Mouse (Mus musculus) embryo, embryonic 10.5 days (tissue): ENCODE measurements at regions not wholly inside any gene's neighbourhood (a gene's known extent, or its start where the extent isn't known, plus 50 kb on each side); places are given as distances from the start of the nearest gene placed in this dataset.
"Not testable (repeated sequence)": the region's sequence is repeated elsewhere in the genome, so short reads cannot be mapped to it uniquely, and the experiment has no call there.

Experiments
- DNase-seq: peaks from one replicate; pipeline ENCODE4 v3.0.0-alpha.2; 2015; ENCODE audit warnings: low spot score

DNA sequence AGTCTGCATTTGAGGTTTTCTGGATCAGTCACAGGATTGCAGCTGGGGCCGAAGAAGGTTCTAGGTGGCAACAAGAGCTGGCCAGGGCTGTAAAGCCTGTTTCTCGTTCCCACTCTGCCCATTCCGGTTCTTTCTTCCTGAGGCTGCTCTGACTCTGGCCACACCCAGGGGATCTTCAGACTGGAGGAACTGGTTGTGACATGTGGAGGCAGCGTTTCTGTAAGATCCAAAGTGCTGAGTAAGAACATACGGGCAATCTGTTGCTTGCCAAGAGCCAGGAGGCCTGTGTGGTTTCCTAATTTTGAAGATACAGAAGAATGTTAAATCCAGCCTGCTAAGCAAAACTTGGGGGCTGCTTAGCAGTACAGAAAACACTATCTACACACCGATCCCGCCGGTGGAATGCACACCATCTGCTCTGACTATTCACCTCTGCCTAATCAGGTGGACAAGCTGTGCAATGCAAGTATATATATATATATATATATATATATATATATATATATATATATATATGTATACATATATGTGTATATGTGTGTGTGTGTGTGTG lies 99.3 kb upstream of the Bmp2k start:
- DNase-seq = no peak

DNA sequence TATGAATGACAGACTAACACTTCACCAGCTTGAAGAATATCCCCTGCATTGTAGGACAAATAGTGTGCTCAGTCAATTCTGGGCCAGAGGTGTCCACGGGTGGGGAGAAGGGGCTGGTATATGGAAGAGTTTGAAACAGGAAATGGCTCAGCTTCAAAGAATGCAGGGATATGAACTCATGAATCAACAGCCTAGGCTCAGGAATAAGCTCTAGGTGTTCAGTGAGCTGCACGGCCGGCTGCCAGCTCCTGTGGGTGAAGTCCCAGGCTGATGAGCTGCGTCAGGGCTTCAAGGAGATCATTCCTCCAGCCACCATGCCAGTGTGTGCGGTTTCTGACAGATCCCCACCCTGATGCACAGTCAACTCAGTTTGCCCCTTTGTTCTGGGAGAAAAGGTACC lies 98.8 kb upstream of the Bmp2k start:
- DNase-seq = no peak

DNA sequence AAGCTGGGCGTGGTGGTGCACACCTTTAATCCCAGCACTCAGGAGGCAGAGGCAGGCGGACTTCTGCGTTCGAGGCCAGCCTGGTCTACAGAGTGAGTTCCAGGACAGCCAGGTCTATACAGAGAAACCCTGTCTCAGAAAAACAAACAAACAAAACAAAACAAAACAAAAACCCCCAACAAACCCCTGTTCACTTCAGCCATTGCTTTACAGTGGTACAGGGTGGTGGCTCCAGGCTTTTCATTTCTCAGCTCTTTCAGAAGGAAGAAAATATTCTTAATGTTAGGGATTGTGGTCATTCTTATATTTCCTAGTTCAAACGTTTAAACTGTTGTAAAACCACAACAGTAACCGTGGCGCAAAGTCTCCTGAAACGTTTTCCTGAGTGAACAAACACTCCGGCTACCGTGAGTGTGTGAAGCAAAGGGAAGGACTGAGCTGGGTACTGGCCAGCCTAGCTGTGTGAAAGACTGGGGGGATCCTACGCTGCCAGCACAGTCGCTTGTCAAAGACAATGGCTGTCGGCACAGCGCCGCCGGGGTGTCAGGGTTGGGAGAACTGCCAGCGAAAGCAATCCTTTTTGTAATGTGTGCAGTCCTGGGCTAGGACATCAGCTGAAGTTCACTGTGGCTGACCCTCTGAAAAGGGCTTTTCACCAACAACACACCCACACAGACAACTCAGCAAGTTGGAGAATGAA lies 91.8 kb upstream of the Bmp2k start:
- peak; percentile 63 for DNase-seq

DNA sequence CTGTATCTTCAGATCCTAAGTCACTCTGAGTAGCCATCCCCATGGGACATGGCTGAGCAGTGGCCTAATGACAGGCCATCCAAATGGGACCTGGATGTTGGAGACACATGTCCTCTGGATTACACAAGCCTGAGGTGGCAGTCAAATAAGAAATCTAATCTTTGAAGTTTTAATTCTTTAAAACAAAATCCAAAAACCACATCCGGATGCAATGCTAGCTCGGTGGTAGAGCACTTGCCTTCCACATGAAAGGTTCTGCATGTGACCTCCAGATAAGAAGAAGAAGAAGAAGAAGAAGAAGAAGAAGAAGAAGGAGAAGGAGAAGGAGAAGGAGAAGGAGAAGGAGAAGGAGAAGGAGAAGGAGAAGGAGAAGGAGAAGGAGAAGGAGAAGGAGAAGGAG lies 89.1 kb upstream of the Bmp2k start:
- not testable (repeated sequence) for DNase-seq

DNA sequence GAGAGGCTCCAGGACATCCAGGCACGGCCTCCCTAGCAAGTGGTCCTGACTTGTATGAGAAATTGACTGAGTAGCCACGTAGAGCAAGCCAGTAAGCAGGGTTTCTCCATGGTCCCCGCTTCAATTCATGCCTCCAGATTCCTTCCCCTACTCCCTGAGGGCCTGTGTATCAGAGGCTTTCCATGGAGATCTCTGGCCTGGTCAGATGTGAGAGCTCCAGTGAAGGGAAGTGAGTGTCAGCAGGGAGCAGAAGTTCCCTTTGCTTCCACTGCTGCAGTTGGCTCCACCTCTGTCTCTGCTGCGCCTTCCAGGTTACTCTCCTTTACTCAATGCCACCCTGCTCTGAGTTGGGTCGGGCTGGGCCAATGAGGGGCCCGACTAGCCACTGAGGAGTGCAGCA lies 88.3 kb upstream of the Bmp2k start:
- no peak for DNase-seq

DNA sequence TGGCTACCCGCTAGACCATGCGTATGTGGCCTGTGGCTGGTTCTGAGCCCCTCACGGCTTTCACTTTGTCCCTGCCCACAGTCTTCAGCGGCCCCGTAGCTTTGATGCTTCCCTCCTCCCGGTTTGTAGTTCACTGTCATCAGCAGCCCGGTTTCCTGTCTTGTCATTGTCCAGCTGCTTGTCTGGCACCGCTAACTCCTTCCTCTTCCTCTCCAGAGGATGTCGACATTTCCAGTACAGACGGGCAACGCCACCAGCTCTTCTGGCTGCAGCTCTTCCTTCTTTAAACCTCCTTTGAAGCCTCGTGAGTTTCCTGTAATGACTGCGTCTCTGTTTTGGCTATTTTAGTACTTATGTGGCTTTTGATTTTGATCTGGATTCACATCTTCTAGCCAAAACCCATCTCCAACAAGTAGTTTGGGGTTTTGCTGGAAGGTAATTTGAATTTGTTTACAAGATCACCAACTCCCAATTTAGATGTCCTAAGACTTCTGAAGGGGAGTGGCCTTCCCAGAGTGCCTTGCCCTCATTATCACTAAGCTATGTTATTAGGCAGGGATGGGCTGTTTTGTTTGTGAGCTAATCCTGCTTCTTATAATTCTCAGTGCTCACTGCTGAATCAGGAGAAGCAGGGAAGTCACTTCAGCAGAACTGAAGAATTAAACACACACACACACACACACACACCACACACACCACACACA lies 85.8 kb upstream of the Bmp2k start:
- no peak for DNase-seq

DNA sequence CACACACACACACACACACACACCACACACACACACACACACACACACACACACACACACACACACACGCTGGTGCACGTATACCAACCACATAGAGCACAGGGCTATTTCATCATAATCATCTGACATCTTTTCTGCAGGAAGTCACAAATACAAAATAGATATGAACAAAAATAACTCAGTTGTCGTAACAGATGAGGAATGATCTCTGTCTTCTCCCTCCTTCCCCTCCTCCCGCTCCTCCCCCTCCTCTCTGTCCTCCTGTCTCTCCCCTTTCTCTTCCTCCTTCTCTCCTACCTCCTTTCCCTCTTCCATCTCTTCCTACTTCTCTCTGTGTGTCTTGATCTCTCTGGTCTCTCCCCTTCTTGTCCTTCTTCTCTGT lies 85.2 kb upstream of the Bmp2k start:
- no peak for DNase-seq

DNA sequence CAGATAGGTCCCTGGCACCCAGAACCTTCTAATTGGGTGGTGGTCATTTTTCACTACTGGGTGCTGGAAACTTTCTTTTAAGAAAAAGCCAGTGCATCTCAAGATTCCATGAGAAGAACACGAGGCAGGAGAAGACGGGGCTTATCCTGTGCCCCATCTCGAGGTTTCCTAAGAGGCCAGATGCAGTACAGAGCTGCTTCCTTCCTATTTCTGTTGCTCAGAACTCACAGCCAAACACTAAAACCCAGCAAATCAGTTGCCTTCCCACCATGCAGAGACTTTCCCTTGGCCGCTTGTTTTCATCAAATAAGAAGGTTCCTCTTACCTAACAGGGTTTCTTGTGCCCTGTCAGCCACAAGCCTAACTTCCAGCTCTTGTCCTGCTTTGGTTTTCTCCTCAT lies 84.7 kb upstream of the Bmp2k start:
- DNase-seq = no peak

DNA sequence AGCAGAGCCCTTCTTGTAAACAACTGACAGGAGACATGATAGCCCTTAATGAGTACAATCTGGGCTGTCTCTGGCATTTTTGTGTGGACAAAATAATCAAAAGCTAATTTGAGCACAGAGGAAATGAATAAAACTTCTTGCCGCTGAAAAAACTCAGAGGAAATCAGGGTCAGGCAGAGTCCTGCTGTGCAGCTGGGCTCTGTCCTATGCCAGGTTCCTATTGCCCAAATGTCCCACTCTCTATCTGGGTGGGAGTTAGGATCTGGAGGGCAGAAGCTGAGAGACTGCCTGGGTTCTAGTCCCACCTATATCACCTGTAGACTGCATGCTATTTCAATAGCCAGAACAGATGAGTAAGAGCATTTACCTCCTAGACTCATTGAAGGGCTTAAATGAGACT lies 83.8 kb upstream of the Bmp2k start:
- DNase-seq = no peak

DNA sequence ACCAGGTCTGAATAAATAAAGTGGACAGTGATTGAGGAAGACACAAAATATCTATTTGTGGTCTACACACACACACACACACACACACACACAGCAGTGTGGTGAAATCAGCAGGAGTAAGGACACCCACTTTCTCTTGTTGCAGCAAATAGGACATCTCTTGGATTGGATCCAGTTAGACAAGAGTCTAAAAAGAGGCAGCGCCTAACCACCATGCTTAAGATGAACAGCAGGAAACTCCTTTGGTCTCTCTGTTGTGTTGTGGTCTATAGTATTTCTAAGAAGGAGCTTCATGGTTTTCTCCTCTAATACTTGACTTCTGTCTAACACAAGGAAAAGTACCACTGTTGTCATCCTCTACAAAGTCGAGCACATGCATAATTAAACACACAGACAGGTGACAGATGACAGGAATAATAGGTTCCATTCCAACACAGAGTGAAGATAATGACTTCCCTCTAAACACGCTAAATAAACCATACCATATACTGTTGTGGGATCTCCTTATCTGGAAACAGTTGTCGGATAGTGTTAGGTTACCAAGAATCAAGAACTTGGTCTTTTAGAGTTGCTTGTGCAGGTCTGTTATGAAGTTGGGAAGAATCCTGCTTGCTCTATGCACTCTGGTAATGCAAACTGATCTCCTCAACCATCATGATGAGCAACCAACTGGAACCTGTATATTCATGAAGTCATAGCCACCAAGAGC lies 82.6 kb upstream of the Bmp2k start:
- no peak for DNase-seq

DNA sequence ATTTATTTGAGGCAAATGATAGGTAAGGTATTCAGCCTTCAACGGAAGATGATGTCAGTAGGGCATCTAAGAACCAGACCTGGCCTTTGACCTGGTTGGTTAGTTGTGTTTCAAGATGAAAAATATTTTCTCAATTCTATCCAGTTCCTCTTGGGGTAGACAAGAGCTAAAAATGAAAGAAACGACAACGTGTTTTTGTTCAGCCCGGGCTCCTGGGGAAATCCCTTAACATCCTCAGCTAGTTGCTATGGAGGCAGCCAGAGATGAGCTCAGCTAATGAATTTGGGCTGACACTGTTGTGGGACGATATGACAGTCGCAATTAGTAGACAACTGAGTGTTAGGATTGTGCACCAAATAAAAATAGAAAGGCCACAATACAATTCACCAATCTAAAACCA lies 80.6 kb upstream of the Bmp2k start:
- no peak for DNase-seq

DNA sequence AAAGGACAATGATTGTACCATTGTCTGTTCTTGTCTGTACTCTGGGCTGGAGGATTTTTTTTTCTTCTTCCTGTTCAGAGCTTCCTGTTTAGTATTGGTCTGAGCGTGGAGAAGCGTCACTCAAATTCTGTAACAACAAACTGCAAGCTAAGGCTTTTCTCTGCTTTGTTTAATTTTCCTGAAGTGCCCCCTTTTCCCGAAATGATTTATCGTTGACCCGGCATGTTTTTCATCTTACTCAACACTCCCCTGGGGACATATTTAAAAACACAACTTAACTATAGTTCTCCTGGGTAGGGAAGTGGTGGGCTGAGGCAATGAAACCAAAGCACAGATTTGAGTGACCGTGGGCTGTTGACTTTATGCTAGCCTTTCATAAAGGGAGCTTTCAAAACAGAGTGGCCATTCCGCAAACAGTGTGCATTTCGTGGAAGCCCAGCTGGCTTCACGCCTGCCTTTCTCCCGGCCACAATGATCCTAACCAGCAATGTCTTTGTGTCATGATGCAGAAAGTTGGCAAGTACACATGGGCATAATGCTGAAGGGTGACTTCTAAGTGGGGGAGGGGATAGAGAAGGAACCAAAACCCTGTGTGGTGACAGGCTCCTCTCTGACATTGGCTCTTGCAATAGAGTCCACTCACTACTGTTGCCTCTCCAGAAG lies 79.8 kb upstream of the Bmp2k start:
- no peak for DNase-seq

DNA sequence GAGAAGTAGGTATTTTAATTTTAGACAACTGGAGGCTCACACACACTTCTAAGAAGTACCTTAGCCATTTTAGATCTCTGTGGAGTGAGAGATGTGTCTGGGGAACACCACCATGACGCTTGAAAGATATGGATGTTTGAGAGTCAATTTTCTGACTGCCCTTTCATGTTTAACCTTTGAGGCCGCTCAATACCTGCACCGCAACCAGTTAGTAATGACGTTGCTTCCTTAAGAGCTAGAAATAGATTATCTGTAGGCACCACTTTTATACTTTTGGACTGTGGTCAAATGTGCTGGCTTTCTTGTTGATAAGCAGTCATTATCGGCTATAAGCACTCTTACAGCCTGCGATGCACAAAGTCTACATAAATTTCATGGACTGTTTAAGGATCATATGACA lies 78.3 kb upstream of the Bmp2k start:
- DNase-seq = no peak

DNA sequence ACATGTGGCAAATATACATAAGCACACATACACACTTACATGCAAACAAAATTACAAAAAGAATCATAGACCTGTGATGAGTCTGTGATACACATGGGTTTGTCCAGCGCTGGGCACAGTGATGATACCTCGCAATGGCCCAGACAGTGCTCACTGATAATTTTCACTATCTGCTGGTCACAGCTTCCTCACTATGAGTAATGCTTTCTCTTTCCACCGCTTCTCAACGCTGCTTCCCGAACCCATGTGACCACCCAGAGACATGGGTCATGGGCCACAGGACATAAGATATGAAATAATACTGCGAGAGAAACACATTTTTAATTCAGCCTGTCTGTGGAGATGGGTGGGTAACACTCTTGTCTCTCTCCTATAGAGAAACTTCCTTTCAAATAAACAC lies 76.5 kb upstream of the Bmp2k start:
- no peak for DNase-seq

DNA sequence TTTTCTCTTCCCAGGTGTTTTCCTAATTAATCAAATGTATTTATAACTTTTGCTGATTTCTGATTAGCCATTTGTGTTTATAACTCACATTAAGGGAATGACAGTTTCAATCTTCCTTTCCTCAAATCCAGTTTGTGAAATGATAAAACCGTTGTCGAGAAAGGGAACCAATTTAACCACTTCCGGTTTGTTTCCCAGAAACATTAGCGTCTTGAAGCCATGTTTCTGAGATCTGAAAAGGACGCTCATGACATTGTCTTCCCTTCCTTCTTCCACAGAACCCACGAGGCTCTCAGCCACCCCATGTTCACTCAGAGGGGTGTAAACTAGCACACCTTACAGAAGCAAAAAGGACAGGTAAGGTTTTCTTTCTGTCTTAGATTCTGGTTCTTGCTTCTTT lies 76.0 kb upstream of the Bmp2k start:
- DNase-seq = no peak

DNA sequence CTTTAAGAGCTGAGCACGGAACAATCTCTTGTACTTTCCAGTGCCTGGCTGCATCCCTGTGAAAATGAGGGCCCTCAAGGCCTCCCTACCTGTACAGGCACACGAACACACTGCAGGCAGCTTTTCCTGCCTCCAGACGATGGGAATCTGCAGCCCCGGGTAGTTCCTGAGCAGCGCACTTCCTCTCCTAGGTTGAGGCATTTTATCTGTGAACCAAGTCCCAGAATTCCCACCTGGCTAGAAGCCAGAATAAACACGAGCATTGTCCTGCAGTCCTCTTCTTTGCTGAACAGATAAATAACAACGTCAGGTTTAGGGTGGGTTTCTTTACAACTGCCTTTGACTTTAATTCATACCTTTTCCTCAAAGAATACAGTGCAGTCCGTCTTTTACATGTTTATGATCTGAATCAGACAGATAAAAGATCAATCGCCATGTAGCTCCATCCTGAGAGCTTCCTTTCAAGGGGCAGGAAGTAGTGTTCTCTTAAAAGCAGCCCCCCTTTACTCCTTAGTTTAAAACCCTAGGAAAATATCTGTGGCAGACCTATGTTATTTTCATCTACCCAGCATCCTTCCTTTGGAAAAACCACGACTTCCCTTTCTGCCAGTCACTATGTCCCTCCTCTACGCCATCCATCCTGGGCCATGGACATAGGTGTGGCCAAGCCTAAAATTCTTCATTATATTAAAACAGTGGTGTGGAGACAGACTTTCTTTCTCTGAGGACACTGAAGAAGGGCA lies 75.3 kb upstream of the Bmp2k start:
- DNase-seq = no peak

DNA sequence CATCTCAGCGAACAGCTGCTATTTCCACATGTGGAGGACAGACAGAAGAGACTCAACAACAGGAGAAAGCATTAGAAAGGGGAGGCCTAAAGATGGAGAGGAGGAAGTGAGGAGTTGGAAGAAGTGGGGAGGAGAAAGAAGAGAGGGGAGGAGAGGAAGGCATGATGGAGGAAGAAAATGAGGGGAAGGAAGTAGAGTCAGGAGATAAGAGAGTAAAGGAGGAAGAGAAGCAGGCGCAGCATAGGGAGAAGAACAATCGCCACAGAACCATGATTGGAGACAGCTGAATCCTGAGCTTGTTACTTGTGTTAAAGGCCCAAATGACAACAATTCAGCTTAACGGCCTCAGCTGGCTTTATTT lies 74.8 kb upstream of the Bmp2k start:
- DNase-seq = no peak

DNA sequence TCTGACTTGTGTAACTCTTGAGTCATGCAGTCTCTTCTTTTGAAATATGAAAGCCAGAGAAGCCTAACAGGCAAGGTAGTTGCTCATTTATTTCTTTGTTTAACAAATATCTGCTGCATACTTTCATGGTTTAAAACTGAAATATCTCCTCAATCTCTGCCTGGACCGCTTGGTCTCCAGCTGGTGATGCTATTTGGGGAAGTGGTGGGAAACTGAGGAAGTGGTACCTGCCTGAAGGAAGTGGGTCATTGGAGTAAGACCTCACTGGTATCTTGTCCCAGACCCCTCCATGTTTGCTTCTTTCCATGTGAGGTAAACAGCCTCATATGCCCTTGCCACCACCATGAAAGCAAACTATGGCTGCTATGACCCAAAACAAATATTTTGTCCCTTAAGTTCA lies 74.0 kb upstream of the Bmp2k start:
- DNase-seq = no peak

DNA sequence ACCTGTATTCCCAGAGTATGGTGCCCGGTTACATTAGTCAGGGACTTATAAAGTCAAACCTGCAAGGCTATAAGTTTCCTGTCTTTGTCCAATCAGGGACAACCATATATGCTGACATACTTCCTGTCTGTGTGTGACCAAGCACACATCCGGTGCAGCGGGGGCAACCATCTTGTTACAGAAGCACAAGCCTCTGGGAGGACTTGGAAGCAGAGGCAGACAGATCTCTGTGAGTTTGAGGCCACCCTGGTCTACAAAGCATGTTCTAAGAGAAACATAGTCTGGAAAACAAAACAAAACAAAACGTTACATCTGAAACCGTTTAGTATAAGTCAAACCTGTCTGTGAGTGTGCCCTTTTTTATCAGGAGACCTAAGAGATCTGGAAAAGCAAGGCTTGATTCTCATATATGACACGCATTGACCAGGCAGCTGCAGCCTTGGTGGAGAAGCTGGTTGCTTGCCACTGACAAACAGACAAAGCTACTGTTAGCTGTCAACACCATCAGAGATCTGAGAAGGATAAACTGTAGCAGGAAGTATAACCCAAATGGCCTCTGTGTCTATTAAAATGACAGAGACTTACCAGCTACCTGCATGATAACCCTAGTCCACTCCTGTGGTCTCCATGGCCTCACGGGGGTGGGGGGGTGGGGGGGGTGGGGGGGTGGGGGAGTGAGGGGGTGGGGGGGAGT lies 72.6 kb upstream of the Bmp2k start:
- no peak for DNase-seq

DNA sequence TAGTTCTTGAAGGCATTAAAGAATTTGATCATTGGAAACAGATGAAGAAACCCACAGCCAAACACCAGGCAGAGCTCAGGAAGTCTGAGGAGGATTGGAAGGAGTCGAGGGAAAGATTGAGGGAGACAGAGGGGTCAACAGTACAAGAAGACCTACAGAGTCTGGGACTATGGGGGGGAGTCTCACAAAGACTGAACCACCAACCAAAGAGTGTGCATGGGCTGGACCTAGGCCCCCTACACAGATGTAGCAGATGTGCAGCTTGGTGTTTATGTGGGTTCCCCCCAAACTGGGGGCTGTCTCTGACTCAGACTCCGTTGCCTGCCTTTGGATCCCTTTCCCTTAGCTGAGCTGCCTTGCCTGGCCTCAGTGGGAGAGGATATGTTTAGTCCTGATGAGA lies 71.5 kb upstream of the Bmp2k start:
- no peak for DNase-seq

DNA sequence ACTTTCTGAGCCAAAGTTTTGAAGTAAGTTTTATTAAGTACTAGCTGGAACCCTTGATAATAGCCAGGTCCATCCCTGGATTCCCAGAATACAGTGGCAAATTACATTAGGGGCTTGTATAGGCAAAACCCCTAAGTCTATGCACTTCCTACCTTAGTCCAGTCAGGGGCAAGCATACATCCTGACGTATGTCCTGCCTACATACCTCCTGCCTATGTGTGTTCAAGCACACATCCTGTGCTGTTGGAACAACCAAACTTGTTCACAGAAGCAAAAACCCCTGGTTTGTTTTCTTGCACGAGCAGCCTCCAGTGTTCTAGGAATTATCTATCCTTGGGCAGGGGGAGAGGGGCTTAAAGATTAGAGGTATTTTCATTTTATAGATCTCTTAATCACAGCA lies 66.4 kb upstream of the Bmp2k start:
- DNase-seq = no peak
